12 mouse cellular contexts compared by ENCODE assay signal in genomic region chr17:71684103-71684608, GRCm38 (mm10). TPM values are rescaled to one million over a fixed set of nuclear protein-coding genes. Genes with fewer than 3 reads are reported as not detected.
DNase-seq lines count a peak whose midpoint lies in the region; ATAC-seq and TF ChIP-seq lines count a peak whose summit lies in the region.
"Had no signal": no experiment of that assay in that cellular context is flagged by ENCODE, and none has a peak within 500 bp of the region (broad histone marks: within the 10 kb centered on the region; RNA-seq: fewer than 3 reads in every experiment).

No protein-coding gene starts in this region.

- peaks cover 3% of the 10 kb centered on the region; the same call in 1 of the 2 replicates for H3K4me1 ChIP-seq in lung, adult 2 months (ENCODE audit: control insufficient read depth, insufficient read depth, low read length)

- DNase-seq in adrenal gland, postnatal 10 days = peak; percentile 35
- no peak for DNase-seq in adrenal gland, adult 8-10 months
- peak; percentile 73 to 84 for DNase-seq in lung, adult 18-20 months
- DNase-seq in lung, adult 2 months = no peak
- DNase-seq in spleen, postnatal 10 days (ENCODE audit: low spot score in 2 of 2) = peak; percentile 10 to 35
- DNase-seq in left cerebral cortex, adult 11 months (ENCODE audit: low spot score) = no peak
- no peak for DNase-seq in kidney, postnatal 25 days
- DNase-seq: heart, postnatal 10 days; thymus, postnatal 36 days had no signal

- no peak overlapping the region for H3K4me3 ChIP-seq in lung, adult 2 months (replicated peaks; ENCODE audit: extremely low read depth, low read depth, low read length)

- WGBS in lung, adult 2 months = 37% methylated on average over 5 of the region's 5 CpGs

- ATAC-seq in hematopoietic stem cell, adult 5-6 weeks (replicated peaks in 1 of 2; ENCODE audit: insufficient read depth in 1 of 2, low FRiP score in 2 of 2, low TSS enrichment in 1 of 2, low read depth in 1 of 2, poor library complexity in 2 of 2, severe bottlenecking in 2 of 2) = peak; percentile 88 to 92
- ATAC-seq: forebrain, embryonic 14.5 days had no signal

- TF ChIP-seq POLR2A in lung, adult 2 months (IDR thresholded peaks at IDR 0.05; ENCODE audit: borderline replicate concordance, extremely low read depth, low read depth, low read length) = no peak

- no peak for TF ChIP-seq CTCF in lung, adult 2 months (IDR thresholded peaks at IDR 0.05; ENCODE audit: insufficient read depth, low read length)

RNA-seq across cellular contexts. Expression of gene Togaram2, which starts 11.1 kb away (rescaled TPM):
- under 1 TPM; 0.27 to 0.33 TPM for total RNA-seq in adrenal gland, postnatal 10 days (2021)
- under 1 TPM in 2 of 4 experiments, not detected in 2; 0.19 to 0.28 TPM for total RNA-seq in adrenal gland, adult 8-10 months (2022)
- polyA plus RNA-seq in lung, adult 2 months (2012; rRNA removed) = 17.8 and 18.1 TPM in 2 replicates
- not detected in 2 replicates for total RNA-seq in hematopoietic stem cell, adult 5-6 weeks (2017)
- polyA plus RNA-seq: liver, embryonic 16.5 days had no signal

Comparison
In these comparisons a context has a peak if more than half of its experiments do, and no peak if none do; other contexts are left out.
1. DNase-seq: peak in adrenal gland, postnatal 10 days (single experiment), lung, adult 18-20 months (2 of 2) and spleen, postnatal 10 days (2 of 2); none in adrenal gland, adult 8-10 months (single experiment), lung, adult 2 months (single experiment), left cerebral cortex, adult 11 months (single experiment) and kidney, postnatal 25 days (0 of 2).